Mouse (Mus musculus) hindbrain, embryonic 12.5 days (tissue): ENCODE results near the gene Ankrd13c. TPM values are rescaled to one million over a fixed set of nuclear protein-coding genes. Genes with fewer than 3 reads are reported as not detected.
A peak's percentile ranks its signal among the peaks of the same experiment; 100 is the strongest.

Source experiments
- ATAC-seq: fragments of 200-750 bp; cut with Nextera tagmentation; 2 replicates; pipeline ENCODE4 v1.8.0; 2017; ENCODE audit warnings: moderate TSS enrichment; ENCODE audit not compliant: low FRiP score
- H3K27ac ChIP-seq: fragments of 300-500 bp; sonication (generic); 2 replicates; pipeline ENCODE4 v1.5.1; 2016; ENCODE audit warnings: mild to moderate bottlenecking
- H3K27me3 ChIP-seq: fragments of 300-500 bp; sonication (generic); 2 replicates; pipeline ENCODE4 v1.6.1; 2016; ENCODE audit warnings: mild to moderate bottlenecking
- H3K36me3 ChIP-seq: fragments of 300-500 bp; sonication (generic); 2 replicates; pipeline ENCODE4 v1.6.1; 2016; ENCODE audit warnings: mild to moderate bottlenecking
- H3K4me1 ChIP-seq: fragments of 300-500 bp; sonication (generic); 2 replicates; pipeline ENCODE4 v1.6.1; 2016
- H3K4me2 ChIP-seq: fragments of 300-500 bp; sonication (generic); replicated peaks from 2 replicates; pipeline ENCODE4 v1.6.1; 2016; ENCODE audit warnings: mild to moderate bottlenecking
- H3K4me3 ChIP-seq: fragments of 300-500 bp; sonication (generic); 2 replicates; pipeline ENCODE4 v1.5.1; 2016; ENCODE audit warnings: mild to moderate bottlenecking
- H3K9ac ChIP-seq: fragments of 300-500 bp; sonication (generic); 2 replicates; pipeline ENCODE4 v1.6.1; 2016; ENCODE audit warnings: mild to moderate bottlenecking, moderate library complexity
- H3K9me3 ChIP-seq: fragments of 300-500 bp; sonication (generic); replicated peaks from 2 replicates; pipeline ENCODE4 v1.6.1; 2016; ENCODE audit warnings: mild to moderate bottlenecking
- WGBS: fragments of 180-500 bp; shearing (Covaris S2); methylation state at CpG from one replicate; pipeline ENCODE4 v1.1.7; 2016; 5-methylcytosine and 5-hydroxymethylcytosine counted together
- polyA plus RNA-seq: library from polyadenylated mRNA; unstranded; fragments of >200 nt; fragmentation: Nextera tagmentation; extraction: Ambion mirVana; gene quantifications from 2 replicates; pipeline ENCODE4 v1.2.1, GENCODE M21; 2016

Ankrd13c gene
- 26.6 and 27.1 TPM in 2 replicates for polyA plus RNA-seq

GRCm38 (mm10) chr3:157946843-157947358 lies at the start of gene Ankrd13c:
TSS of gene Ankrd13c (plus strand) at chr3:157947239.
- Histone ChIP-seq H3K27me3 (no peaks in the 10 kb centered on the region), H3K4me1 (peaks cover 15% of the 10 kb centered on the region), H3K27ac (peak within 1 kb of the TSS; percentile 96), H3K4me2 (peak within 1 kb of the TSS; percentile 94), H3K9me3 (no peaks in the 10 kb centered on the region), H3K4me3 (peak within 1 kb of the TSS; percentile 99), H3K36me3 (no peaks in the 10 kb centered on the region), H3K9ac (peak within 1 kb of the TSS; percentile 94)
- WGBS = 1% methylated on average over 43 of the region's 45 CpGs
- peak; percentile 99 for ATAC-seq

DNA sequence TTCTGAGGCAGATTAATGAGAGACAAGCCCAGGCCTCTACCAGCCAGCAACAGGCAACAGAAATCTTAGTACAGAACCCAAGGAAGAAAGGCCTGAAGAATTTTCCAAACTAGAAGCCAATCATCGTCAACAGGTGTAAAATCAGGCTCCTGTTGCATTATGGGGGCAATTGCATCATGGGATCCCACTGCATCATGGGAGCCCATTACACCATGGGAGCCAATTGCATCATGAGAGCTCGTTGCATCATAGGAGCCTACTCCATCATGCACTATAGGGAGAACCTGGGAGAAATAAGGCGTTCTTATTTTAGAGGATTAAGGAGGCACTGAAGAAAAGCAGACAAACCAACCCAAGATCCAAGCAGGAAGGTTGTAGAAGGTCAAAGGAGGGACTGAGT lies 49.4 kb upstream of the Ankrd13c start:
- Histone ChIP-seq H3K9me3 (no peaks in the 10 kb centered on the region), H3K4me1 (no peaks in the 10 kb centered on the region), H3K27ac (no peak overlapping the region), H3K27me3 (no peaks in the 10 kb centered on the region), H3K4me3 (no peak overlapping the region), H3K9ac (no peak overlapping the region), H3K4me2 (no peak overlapping the region), H3K36me3 (no peaks in the 10 kb centered on the region)
- no peak for ATAC-seq
- 92% methylated on average over 3 of the region's 3 CpGs for WGBS

DNA sequence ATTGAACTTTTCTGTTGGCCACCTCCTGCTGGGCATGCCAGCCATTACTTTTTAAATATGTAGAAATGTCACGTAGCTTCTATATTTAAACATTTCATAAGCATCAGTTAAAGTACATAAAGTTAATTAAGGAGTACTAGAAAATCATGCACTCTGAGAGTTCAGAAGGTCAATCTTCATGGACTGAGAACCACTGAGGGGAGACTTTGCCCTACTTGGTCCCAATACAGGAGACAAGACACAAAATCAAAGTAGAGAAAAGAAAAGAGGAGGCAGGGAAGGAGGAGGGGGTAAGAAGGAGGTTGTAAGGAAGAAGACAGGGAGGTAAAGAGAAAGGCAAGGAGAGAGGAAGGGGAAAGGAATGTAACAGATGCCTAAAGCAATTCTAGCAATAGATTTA lies 47.1 kb upstream of the Ankrd13c start:
- Histone ChIP-seq H3K4me2 (no peak overlapping the region), H3K27me3 (no peaks in the 10 kb centered on the region), H3K9me3 (no peaks in the 10 kb centered on the region), H3K4me3 (no peak overlapping the region), H3K9ac (no peak overlapping the region), H3K36me3 (no peaks in the 10 kb centered on the region), H3K4me1 (no peaks in the 10 kb centered on the region), H3K27ac (no peak overlapping the region)
- ATAC-seq = no peak
- 90% methylated on average over 1 of the region's 1 CpGs for WGBS

- H3K4me2 ChIP-seq = no peak overlapping the region
- no peaks in the 10 kb centered on the region for H3K36me3 ChIP-seq
- no peak overlapping the region for H3K4me3 ChIP-seq
- H3K4me1 ChIP-seq = no peaks in the 10 kb centered on the region
- H3K9me3 ChIP-seq = no peaks in the 10 kb centered on the region
- ATAC-seq = no peak
- no peak overlapping the region for H3K9ac ChIP-seq
- WGBS = 90% methylated on average over 5 of the region's 5 CpGs
- no peak overlapping the region for H3K27ac ChIP-seq
- H3K27me3 ChIP-seq = no peaks in the 10 kb centered on the region
Observed at GRCm38 (mm10) chr3:157901721-157902120, 45.3 kb upstream of the Ankrd13c start.

GRCm38 (mm10) chr3:157908166-157908565 lies 38.9 kb upstream of the Ankrd13c start:
- H3K4me2 ChIP-seq = no peak overlapping the region
- no peaks in the 10 kb centered on the region for H3K36me3 ChIP-seq

DNA sequence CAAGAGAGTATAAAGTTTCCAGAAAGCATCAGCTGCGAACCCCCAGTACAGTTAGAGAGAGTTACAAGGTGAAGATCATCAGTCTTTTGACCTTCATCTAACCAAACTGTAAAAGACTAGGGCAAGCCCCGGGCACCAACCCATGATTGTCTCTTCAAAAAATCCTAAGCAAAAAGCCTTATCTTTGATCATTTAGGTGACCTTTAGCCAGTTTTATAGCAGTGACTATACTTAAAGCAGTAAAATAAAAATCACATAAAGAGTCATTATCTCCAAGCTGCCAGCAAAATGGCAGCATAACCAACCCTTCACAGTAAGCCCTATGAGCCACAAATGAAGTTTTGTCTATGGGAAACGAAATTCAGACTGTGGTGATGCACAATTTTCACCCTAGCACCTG lies 36.8 kb upstream of the Ankrd13c start:
- Histone ChIP-seq H3K9ac (no peak overlapping the region), H3K4me3 (no peak overlapping the region), H3K27me3 (no peaks in the 10 kb centered on the region), H3K9me3 (no peaks in the 10 kb centered on the region), H3K27ac (no peak overlapping the region), H3K36me3 (no peaks in the 10 kb centered on the region), H3K4me2 (no peak overlapping the region), H3K4me1 (no peaks in the 10 kb centered on the region)
- 80% methylated on average over 3 of the region's 3 CpGs for WGBS
- ATAC-seq = no peak

More at GRCm38 (mm10) chr3:157908166-157908565, 38.9 kb upstream of the Ankrd13c start:
- Histone ChIP-seq H3K9ac (no peak overlapping the region), H3K4me1 (no peaks in the 10 kb centered on the region), H3K27ac (no peak overlapping the region), H3K27me3 (no peaks in the 10 kb centered on the region), H3K9me3 (no peaks in the 10 kb centered on the region), H3K4me3 (no peak overlapping the region)
- ATAC-seq = no peak
- WGBS = 86% methylated on average over 3 of the region's 3 CpGs

DNA sequence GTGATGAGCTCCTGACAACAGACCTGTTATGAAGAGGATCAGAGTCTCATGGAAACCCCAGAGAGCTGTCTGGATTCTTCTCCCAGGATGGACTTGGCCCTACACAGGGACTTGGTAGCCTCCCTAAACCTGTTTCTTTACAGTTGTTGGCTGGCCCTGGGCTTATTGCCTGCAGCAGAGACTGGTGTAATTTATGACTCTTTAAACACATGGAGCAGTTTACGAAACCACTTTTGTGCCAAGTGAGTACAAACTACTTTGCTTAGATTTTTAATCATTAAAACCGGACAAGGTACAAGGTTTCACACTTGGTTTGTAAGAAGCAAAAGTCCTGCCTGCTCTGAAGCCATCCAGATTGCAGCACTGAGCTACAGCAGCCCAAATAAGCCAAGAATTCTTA lies 34.9 kb upstream of the Ankrd13c start:
- no peaks in the 10 kb centered on the region for H3K9me3 ChIP-seq
- ATAC-seq = no peak
- 94% methylated on average over 2 of the region's 2 CpGs for WGBS
- H3K27ac ChIP-seq = no peak overlapping the region
- no peaks in the 10 kb centered on the region for H3K4me1 ChIP-seq
- H3K4me3 ChIP-seq = no peak overlapping the region
- H3K9ac ChIP-seq = no peak overlapping the region
- H3K4me2 ChIP-seq = no peak overlapping the region
- H3K36me3 ChIP-seq = no peaks in the 10 kb centered on the region
- H3K27me3 ChIP-seq = no peaks in the 10 kb centered on the region

DNA sequence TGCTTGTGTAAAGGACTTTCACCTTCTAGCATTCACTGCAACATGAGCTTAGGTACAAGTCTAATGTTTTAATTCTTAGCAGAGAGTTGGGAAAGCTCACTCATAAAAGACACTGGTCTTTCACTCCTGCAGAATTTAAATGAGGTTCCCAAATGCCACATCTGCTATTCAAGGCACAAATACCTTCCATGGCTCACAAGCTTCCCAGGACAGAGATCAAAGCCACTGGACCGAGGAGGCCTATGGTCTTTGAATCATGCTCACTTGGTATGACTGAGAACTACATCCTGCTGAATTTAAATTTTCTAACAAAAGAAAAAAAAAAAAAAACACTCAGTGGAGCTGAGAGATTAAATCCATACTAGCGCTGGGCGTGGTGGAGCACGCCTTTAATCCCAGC lies 30.7 kb upstream of the Ankrd13c start:
- Histone ChIP-seq H3K4me2 (no peak overlapping the region), H3K9me3 (no peaks in the 10 kb centered on the region), H3K4me3 (no peak overlapping the region), H3K27me3 (no peaks in the 10 kb centered on the region), H3K36me3 (no peaks in the 10 kb centered on the region), H3K9ac (no peak overlapping the region), H3K4me1 (no peaks in the 10 kb centered on the region), H3K27ac (no peak overlapping the region)
- 79% methylated on average over 4 of the region's 4 CpGs for WGBS
- ATAC-seq = no peak

- no peak for ATAC-seq
- WGBS = 90% methylated on average over 2 of the region's 2 CpGs
Observed at GRCm38 (mm10) chr3:157921376-157921775, 25.7 kb upstream of the Ankrd13c start.

DNA sequence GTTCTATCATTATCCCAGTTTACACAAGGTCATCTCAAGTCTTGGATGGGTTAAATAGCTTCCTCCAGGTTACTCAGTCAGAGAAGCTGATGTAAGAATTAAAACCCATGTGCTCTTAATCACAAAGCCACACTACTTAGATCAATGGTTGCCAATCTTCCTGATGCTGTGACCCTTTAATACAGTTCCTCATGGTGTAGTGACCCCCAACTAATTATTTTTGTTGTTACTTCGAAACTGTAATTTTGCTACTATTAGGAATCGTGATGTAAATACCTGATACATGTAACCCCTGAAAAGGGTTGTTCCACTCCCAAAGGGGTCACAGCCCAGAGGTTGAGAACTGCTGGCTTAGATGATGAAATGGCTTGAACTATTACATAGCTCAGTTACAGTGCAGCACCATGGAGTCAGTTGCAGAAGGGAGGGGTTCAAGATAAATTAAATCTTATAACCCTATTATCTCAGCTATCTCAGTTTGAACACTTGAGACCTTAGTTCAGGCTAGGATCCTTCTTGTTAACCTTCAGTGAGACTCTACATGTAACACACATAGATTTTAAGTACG lies 23.7 kb upstream of the Ankrd13c start:
- H3K4me1 ChIP-seq = 0 out of 2 replicates have a peak, but pooled peaks cover 5% of the 10 kb centered on the region
- H3K9ac ChIP-seq = no peak overlapping the region
- WGBS = 82% methylated on average over 3 of the region's 3 CpGs
- H3K4me2 ChIP-seq = no peak overlapping the region
- H3K9me3 ChIP-seq = no peaks in the 10 kb centered on the region
- H3K27ac ChIP-seq = no peak overlapping the region
- H3K27me3 ChIP-seq = no peaks in the 10 kb centered on the region
- ATAC-seq = no peak
- no peaks in the 10 kb centered on the region for H3K36me3 ChIP-seq
- no peak overlapping the region for H3K4me3 ChIP-seq

More at GRCm38 (mm10) chr3:157921376-157921775, 25.7 kb upstream of the Ankrd13c start:
- Histone ChIP-seq H3K9ac (no peak overlapping the region), H3K27ac (no peak overlapping the region), H3K4me2 (no peak overlapping the region), H3K4me1 (0 out of 2 replicates have a peak, but pooled peaks cover 5% of the 10 kb centered on the region), H3K9me3 (no peaks in the 10 kb centered on the region), H3K27me3 (no peaks in the 10 kb centered on the region), H3K36me3 (no peaks in the 10 kb centered on the region), H3K4me3 (no peak overlapping the region)

GRCm38 (mm10) chr3:157924692-157925328 lies 22.2 kb upstream of the Ankrd13c start, which contains the start of gene Cth:
TSS of gene Cth (minus strand) at chr3:157925077.
- Histone ChIP-seq H3K36me3 (no peaks in the 10 kb centered on the region), H3K27me3 (no peaks in the 10 kb centered on the region), H3K9ac (peak within 1 kb of the TSS; percentile 41; the same call in 1 of the 2 replicates), H3K4me3 (peak within 1 kb of the TSS; percentile 44), H3K4me1 (0 out of 2 replicates have a peak, but pooled peaks cover 5% of the 10 kb centered on the region), H3K27ac (no peak within 1 kb of the TSS), H3K4me2 (peak within 1 kb of the TSS; percentile 82), H3K9me3 (no peaks in the 10 kb centered on the region)
- peak; percentile 100 for ATAC-seq
- WGBS = under 1% methylated on average over 30 of the region's 30 CpGs

GRCm38 (mm10) chr3:157925706-157926510 lies 21.1 kb upstream of the Ankrd13c start:
- WGBS = 88% methylated on average over 14 of the region's 14 CpGs
- H3K4me1 ChIP-seq = 0 out of 2 replicates have a peak, but pooled peaks cover 5% of the 10 kb centered on the region
- no peak overlapping the region for H3K27ac ChIP-seq
- ATAC-seq = no peak
- no peak overlapping the region for H3K4me3 ChIP-seq
- H3K36me3 ChIP-seq = no peaks in the 10 kb centered on the region
- no peaks in the 10 kb centered on the region for H3K27me3 ChIP-seq
- no peaks in the 10 kb centered on the region for H3K9me3 ChIP-seq
- H3K9ac ChIP-seq = no peak overlapping the region
- no peak overlapping the region for H3K4me2 ChIP-seq
